Mouse (Mus musculus) skeletal muscle tissue, postnatal 0 days (tissue): ENCODE data around the gene Ttc22. TPM values are rescaled to one million over a fixed set of nuclear protein-coding genes. Genes with fewer than 3 reads are reported as not detected.

Experiments used
- polyA plus RNA-seq: library from polyadenylated mRNA; unstranded; fragments of >200 nt; fragmentation: Nextera tagmentation; extraction: Ambion mirVana; gene quantifications from 2 replicates; pipeline ENCODE4 v1.2.1, GENCODE M21; 2015

The Ttc22 gene
- 0.62 TPM in 1 of 2 replicates, not detected in the other for polyA plus RNA-seq

DNA sequence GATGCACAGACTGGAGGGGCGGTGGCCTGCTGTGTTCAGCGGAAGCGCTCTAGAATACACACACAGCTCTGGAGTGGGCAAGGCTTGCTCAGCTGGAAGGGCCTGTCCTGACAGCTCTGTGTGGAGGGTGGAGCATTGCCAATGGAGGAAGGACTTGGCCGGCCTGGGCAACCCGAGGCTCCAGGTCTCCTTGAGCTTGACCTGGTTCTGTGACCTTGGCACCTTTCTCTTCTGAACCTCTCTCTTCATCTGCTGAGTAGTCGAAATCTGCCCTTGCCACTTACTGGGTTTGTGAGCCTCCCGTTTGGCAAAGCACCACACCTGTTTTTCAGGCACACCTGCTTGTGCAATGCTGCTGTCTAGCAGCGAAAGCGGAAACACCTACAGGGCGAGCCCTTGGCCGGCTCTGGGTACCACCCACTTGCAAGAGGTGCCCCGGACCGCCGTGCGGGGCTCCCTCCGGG, at the start of gene Ttc22:
Ttc22 (plus strand) TSS at position 403 of the 464 bp plus-strand sequence.

DNA sequence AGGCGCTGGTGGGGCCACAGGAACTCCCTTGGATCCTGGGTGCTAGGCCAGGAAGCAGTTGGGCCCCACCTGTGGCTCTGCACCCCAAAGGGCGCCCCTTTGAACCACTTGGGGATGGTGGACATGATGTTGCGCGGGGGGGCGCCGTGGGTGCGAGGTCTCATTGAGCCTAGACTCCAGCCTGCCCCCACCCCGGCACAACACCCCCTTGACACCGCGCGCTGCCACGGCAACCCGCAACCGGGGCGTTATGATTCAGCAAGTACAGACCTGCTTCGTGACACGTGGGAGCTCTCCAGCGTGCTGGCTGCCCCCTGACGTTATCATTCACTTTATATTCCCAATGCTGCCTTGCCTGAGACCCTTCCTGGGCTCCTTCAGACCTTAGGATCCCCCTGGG, 5.2 kb upstream of the Ttc22 start, which contains the start of gene Lexm:
Lexm (minus strand) TSS at position 186 of the 400 bp plus-strand sequence.

DNA sequence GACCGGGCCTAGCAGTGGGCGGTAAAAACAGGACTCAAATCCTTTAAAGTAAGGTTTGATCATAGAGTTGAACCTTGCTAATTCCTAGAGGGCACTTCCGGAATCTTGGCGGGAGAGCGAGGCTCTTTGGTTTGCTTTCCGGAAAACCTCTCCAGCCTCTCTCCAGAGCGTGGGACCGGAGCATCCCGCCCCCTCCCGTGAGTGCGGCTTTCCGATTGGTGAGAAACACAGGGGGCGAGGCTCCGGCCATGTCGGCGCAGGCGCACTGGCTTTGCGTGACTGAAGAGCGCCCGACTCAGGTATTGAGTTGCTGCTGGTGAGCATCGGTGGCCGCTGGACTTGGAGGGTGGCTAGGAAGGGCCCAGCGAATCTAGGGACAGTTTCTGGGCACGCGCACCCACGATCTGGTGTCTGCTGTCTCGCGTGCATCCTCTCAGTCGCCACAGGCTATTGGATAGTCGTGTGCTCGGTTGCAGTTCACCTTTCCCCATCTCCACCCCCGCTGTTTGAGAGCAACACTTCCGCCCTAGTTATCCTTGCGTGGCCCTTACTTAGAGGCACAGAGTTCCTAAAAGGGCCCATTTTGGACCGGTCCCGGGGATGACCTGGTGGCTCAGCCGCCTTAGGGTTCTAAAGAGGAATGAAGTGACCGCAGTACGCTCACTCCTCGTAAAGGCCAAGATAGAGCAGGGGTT, 28.7 kb downstream of the Ttc22 start, which contains the start of gene Pars2:
Pars2 (plus strand) TSS at position 237 of the 695 bp plus-strand sequence.

DNA sequence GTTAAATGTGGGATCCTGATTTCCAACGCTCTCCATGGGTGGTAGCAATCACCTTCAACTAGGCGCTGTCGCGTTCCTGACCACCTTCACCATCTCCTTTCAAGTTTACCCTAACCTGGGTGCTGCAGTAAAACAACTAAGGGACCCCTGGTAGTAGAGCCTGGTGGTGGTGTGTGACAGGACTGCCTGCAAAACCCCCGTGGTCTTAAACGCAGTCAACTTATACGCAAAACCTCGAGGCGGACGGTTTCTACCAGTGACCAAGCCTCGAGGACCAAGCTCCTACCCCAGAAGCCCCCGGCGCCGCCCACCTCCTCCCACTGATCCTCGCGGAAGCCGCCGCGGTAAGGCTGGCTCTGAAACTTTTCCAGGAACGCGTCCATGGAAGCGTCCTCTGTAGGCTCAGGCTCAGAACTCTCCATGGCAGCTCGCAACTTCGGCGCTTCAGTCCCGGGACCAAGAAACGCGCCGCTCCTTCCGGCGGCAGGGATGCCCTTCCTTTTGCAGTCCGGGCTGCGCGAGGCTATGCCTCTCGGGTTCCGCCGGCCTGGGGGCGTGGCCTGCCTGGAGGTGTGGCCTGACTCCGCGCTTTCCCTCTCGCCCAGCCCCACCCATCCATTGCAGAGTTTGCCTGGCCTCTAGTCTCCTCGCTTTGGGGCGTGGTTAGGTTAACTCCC, 56.3 kb downstream of the Ttc22 start, which contains the start of gene Ttc4:
Ttc4 (minus strand) TSS at position 503 of the 677 bp plus-strand sequence.

Other genes starting within 250 kb of the Ttc22 start
- 1.4 and 1.6 TPM in 2 replicates for gene Pcsk9, start 158.1 kb upstream of the Ttc22 start, polyA plus RNA-seq
- not detected in 2 replicates for gene Bsnd, start 130.1 kb upstream of the Ttc22 start, polyA plus RNA-seq
- 0.76 and 1.5 TPM in 2 replicates for gene Dhcr24, start 61.4 kb upstream of the Ttc22 start, polyA plus RNA-seq
- not detected in 2 replicates for gene Lexm, start 5.2 kb upstream of the Ttc22 start, polyA plus RNA-seq
- 5.9 TPM in 2 replicates for gene Pars2, start 28.6 kb downstream of the Ttc22 start, polyA plus RNA-seq
- 30.3 and 31.7 TPM in 2 replicates for gene Ttc4, start 56.5 kb downstream of the Ttc22 start, polyA plus RNA-seq
- gene Mroh7, start 108.5 kb downstream of the Ttc22 start, polyA plus RNA-seq, result 0.08 TPM in 1 of 2 replicates, not detected in the other
- gene Fam151a, start 111.5 kb downstream of the Ttc22 start, polyA plus RNA-seq, result not detected in 2 replicates
- 7.7 and 11.3 TPM in 2 replicates for gene Acot11, start 182.6 kb downstream of the Ttc22 start, polyA plus RNA-seq